Mouse (Mus musculus): ENCODE measurements around the gene Glg1.
A peak's percentile ranks its signal among the peaks of the same experiment; 100 is the strongest.
"Not testable (repeated sequence)": the region's sequence is repeated elsewhere in the genome, so short reads cannot be mapped to it uniquely, and the experiment has no call there.

Gene Glg1

DNA sequence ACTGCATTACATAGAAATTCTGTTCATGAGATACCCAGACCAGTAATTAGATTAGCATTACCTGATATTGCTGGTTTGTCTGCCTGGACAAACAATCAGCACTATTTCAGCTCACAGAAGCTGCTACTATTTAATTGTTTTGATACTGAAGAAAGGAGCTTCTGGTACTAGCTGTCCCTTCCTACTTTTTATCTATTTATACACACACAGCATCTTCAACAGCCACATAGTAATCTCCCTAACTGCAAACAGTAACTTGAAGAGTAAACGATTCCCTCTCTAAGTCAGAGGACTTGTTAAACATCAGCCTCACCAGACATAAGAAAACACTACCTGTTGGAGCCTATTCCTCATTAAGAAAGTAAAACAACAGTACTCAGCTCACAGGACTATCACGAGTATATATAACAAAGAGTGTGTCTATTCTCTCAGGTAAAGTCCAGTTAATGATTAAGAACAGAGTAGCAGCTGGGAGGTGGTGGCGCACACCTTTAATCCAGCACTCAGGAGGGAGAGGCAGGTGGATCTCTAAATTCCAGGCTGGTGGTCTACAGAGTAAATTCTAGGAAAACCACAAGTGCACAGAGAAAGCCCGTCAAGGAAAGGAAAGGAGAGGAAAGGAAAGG lies 6.4 kb downstream of the Glg1 start:
- no peak for DNase-seq (ENCODE audit: low read depth)

DNA sequence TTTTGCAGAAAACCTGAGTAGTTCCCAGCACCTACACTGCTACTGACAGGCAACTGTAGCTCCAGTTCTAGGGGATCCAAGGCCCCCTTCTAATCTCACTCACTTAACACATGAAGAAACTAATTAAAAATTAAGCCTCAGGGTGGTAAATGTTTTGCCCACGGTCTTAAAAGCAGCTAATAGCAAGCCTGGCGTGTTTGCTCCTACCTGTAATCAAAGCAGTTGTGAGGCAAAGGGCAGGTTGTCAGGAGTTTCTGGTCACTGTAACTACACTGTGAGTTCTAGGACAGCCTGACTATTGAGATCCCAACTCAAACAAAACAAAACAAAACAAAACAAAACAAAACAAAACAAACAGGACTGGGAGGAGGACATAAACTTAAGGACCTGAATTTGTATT lies 8.9 kb downstream of the Glg1 start:
- no peak for DNase-seq (ENCODE audit: low read depth)

DNA sequence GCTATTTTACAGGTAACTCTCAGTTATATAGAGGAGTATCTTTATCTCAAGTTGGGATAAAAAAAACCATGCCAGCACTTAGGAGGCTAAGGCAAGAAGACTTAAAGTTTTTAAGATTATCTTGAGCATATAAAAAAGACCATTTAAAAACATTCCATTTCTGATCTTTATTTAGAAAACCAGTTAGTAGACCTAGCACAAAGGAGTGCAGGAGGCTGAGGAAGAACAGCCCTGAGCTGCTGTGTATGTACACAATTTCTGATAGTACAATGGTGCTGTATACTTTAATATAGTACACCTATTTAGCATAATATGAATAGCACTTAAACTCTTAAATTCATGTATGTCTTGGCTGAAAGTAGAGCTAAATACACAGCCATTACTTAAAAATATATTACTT lies 10.9 kb downstream of the Glg1 start:
- DNase-seq (ENCODE audit: low read depth): no peak

DNA sequence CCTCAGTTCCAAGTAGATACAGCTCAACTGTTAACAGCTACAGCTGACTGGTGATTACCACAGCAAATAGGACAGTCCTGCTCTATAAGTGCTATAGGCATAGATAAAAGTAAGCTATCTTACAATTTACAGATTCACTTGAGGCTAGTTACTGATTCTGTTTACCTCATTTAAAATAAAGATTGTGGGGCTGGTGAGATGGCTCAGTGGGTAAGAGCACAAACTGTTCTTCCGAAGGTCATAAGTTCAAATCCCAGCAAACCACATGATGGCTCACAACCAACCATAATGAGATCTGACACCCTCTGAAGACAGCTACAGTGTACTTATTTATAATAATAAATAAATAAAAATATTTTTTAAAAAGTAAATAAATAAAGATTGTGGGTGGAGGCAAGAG lies 12.2 kb downstream of the Glg1 start:
- DNase-seq (ENCODE audit: low read depth): not testable (repeated sequence)

DNA sequence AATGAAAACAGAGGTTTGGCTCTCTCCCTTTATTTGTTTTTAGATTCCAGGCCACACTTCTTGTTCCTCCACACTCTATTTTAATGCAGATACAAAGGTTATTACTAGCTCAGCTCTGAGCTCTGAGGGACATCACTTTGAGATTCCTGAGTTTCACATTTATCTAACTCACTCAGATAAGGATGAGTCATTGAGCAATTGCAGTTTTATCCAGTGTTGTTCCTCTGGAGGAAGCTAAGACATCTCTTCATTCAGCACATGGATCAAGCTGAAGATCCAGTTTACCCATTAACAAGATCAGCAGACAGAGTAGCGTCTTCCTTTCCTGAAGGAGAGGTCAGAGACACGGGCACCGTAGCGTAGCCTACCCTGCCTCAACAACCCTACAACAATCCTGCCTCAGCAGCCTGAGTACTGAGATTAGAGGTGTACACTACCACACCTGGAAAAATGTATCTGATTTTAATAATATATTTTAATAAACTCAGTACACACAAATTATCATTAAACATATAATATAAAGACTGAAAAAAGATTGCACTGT lies 12.7 kb downstream of the Glg1 start:
- no peak for DNase-seq (ENCODE audit: low read depth)

DNA sequence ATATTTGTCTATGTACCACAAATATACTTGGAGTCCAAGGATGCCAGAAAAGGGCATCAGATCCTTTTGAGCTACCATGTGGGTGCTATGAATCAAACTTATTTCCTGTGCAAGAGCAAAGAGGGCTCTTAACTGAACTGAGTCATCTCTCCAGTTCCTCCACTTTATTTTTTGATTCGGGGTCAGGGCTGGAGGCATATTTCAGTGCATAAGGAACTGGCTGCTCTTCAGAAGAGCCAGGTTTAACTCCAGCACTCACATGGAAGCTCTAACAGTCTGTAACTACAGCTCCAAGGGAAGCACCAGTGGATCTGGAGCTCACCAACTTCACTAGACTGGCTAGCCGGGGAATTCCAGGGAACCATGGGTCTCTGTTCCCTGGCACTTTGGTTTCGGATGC lies 21.7 kb downstream of the Glg1 start:
- no peak for DNase-seq (ENCODE audit: low read depth)

DNA sequence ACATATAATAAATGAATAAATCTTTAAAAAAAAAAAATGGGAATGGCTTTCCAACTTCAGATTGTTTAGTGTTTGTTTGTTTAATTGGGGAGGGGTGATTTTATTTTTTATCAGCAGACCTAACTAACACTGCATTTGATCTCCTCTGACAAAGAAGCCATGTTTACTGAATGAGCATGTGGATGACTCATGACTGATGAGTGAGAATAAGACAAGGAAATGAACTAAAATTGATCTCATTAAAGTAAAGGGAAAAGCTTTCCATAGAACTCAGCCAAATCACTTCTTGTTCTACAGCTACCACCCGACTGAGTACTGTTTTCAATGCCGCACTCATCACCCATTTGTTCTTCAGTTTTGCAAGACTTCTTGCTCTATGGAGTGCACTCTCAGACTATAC lies 25.3 kb downstream of the Glg1 start:
- no peak for DNase-seq (ENCODE audit: low read depth)

DNA sequence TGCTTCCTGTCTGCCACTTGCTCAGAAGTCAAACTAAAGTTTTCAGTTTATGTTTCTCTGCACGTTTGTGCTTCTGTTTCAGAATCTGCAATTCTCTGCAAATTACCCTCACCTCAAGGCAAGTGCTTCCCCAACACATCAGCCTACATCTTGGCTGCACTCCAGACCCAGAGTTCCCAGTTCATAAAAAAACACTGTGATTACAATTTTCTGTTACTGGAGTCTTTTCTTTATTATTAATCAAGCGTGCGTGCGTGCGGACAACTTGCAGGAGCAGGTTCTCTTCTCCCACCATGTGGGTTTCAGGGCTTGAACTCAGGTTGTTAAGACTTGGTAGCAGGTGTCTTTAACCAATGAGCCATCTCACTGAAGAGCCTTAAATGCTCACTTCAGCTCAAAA lies 34.9 kb downstream of the Glg1 start:
- DNase-seq (ENCODE audit: low read depth): no peak

DNA sequence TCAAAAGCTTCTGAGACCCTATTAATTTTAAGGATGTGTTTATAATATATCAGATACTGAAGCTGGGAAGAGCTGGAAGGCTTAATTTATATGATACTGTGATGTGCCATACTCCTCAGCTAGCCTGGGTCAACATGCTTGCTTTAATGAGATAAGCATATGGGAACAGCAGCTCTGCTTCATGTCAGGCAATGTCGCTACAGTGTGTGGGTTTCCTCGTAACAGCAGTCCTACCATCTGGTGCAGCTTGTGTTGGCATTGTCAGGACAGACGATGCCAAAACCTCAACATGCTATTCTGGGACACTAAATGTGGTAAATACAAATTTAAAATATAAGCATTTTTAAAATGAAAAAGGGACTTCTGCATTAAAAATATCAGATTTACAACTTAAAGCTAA lies 40.9 kb downstream of the Glg1 start:
- no peak for DNase-seq (ENCODE audit: low read depth)

DNA sequence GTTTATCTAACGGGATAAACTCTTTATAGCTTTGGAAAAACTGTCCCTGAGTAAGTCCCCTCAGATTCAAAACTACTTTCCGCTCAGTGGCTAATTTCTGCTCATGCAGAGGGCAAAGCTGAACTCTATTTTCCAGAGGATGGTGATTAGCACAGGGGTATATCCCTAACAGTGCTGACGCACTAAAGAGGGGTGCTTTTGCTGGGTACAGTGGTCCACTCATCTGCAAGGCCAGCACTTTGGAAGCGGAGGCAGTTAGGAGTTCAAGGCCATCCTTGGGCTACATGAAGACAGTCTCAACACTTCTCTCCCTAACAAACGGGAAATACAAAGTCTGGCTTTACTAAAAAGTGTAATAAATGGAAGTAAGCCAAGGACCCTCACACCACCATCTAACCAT lies 45.6 kb downstream of the Glg1 start:
- no peak for DNase-seq (ENCODE audit: low read depth)

DNA sequence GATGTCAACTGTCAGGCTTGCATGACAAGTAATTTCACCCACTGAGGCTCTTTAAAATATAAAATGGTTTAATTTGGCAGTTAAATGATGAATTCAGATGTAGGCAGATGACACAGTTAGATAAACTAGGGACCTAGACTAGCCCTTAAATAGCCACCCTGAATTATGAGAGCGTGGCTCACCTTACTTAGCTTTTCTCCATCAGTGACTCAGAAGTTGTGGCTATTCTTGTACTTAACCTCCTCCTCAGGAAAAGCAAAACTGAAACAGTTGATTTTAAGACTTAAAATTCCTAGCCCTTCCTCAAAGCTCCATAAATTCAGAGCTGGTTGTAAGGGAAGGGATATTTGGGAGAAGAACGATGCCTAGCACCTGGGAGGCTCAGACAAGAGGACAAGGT lies 47.8 kb downstream of the Glg1 start:
- no peak for DNase-seq (ENCODE audit: low read depth)

DNA sequence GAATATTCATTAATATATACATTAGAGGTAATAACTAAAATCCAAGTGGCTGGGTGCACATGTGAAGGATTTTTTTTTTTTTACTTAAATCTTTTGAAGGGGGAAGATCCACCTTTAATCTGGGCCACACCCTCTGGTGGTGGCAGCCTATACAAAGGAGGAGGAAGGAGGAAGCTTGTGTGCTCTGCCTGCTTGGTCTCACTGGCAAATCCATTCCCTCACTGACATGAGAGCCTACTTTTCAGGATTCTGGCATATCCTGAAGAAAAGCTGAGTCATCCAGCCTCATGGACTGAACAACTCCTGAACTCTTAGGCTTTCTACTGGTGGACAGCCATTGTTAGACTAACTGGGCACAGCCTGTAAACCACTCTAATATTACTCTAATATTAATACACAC lies 49.1 kb downstream of the Glg1 start:
- no peak for DNase-seq (ENCODE audit: low read depth)

DNA sequence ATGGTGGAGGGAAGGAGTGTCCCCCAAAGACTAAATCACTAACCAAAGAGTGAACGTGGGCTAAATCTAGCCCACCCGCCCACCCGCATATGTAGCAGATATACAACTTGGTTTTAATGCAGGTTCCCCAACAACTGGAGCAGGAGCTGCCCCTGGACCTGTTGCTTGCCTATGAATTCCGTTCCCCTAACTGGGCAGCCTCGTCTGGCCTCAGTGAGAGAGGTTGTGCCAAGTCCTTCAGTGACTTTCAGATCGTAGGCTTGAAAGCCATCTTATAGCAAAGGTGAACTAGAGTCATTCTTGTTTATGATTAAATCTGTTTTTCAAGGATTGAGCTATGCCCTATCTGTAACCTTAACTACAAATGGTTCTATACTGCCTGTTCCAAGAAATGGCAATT lies 52.7 kb downstream of the Glg1 start:
- no peak for DNase-seq (ENCODE audit: low read depth)

DNA sequence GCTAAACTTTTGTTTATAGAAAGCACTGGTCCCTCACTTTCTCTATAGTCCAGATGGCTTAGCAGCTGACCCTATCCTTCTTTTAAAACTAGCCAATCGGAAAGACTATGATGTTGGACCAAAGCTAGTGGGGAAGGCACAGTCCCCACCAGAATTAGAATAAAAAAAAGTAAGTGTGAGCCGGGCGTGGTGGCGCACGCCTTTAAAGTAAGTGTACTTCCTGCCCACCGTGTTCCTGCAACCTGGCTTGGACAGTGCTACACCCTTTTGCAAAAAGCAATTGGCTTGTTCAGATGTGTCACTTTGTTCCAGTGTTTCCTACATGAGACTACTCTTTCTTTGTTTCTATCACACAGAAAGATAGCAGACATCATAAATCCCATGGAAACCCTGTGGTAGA lies 54.0 kb downstream of the Glg1 start:
- DNase-seq (ENCODE audit: low read depth): no peak

DNA sequence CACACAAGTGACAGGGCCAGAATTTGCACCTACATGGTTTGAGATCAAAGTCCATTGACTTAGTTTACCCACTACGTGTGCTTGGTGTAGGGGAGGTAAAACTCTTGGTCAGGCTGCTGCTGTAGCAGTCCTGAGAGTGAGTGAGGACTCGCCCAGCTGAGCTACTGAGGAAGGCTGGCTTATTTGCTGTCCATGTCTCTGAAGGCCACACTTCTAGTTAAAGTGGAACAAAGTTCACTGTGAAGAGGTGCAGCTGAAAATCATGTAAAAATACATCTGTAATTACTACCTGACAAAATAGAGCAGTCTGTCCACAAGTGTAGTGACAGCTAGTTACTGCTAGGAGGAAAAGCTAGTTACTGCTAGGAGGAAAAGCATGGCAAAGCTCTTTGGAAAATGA lies 55.7 kb downstream of the Glg1 start:
- no peak for DNase-seq (ENCODE audit: low read depth)

DNA sequence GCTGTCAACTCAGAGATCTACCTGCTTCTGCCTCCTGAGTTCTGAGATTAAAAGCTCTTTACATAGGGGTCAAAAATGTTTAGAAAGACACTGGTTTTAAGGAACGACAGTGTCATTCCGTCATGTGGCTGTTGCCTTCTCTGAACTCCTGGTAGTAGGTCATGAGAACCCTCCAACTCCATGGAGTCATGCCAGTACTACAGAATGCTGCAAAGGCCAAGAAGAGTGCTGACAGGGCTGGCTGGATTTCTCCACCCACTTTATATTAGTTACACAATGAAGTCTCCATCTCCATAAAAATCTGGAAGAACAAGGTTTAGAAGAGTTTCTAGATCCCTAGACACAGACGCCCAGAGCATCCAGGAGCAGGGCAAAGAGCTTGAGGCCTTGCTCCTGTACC lies 61.0 kb downstream of the Glg1 start:
- DNase-seq (ENCODE audit: low read depth): no peak

DNA sequence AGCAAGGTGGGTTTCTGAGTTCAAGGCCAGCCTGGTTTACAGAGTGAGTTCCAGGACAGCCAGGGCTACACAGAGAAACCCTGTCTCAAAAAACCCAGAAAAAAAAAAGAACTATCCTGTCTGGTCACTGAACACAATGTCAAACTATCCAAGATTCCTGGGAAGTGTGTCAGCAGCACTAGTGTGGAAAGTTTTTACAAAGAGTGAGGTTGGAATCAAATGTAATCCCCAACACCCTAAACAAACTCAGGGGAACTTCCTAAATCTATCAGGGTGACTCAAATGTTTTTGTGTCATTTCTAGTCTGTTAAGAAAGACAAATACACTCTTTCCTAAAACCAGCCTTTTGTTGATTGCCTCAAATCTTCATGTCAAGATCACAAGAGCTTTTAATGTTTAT lies 62.8 kb downstream of the Glg1 start:
- DNase-seq (ENCODE audit: low read depth): no peak

DNA sequence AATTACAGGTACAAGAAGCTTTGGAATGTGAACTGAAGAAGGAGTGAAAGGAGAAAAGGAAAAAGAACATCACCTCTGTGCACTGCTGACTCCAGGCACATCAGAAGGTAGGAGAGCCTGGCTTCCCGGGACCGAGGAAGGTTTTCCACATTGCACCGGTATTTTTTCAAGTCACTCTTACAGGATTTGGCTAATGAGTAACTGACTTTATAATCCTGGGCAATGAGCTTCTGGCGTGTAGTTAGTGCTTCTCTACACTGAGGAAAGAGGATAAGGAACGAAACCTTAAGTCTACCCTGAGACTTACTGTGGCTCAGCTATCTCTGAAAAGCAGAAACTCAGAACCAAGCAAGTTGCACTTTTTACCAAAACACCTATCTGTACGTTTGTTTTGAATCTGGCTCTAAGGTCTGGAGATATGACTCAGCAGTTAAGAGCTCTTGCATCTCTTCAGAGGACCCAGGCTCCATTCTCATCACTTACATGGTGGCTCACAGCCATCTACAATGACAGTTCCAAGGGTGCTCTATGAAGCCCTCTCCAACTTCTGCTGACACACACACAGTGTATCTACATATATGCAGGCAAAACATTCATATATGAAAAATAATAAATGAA lies 70.3 kb downstream of the Glg1 start:
- no peak for DNase-seq (ENCODE audit: low read depth)

DNA sequence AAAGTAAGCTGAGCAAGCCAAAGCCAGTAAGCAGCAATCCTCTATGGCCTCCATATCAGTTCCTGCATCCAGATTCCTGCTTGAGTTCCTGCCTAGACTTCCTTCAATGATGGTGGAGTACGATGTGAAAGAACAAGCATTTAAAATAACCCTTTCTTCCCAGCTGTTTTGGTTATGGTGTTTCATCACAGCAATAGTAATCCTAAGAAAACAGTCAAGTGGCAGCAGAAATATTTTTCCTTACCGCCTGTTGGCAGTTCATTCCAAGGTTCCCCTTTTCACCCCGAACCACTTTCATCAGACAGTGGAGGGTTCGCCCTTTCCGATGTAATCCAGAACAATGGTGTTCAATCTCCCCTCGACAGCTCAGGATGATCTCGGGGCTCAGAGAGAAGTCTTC lies 71.5 kb downstream of the Glg1 start:
- no peak for DNase-seq (ENCODE audit: low read depth)

DNA sequence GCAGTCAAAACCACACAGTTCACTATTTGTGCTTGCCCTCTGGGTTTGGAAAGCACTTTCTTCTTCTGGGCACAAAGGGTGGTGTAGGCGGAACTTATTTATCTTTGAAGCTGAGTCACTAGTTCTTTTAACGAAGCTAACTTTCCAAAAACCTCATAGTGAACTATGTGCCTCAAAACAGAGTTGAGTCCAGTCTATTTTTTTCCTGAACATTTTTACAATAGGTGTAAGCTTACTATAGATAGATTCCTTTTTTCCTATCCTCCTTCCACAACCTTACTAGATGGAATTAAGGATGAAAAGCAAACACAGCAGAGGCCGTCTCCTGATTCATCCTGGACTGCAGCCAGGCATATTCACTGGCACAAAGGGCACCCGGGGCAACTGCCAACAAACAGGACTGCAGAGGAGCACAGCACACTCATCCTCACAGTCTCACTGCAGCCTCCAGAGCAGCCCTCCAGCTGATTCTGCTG lies 73.5 kb downstream of the Glg1 start:
- no peak for DNase-seq (ENCODE audit: low read depth)

DNA sequence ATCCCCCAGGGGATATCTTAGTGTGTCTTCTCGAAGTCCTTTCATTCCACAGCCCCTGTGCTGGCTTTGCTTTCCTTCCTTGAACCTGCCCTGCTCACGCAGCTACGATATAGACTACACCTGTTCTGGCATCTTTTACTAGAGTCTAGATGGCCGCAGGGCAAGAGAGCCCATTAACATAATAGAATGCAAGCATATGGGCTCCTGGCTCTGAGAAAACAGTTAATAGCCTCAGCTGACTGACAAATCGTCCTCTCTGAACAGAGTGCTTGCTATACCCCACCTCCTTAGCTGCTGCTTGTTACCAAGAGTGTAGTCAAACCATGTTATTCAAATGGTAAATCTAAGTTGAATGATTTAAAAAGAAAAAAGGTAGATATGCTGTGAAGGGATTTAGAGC lies 87.4 kb downstream of the Glg1 start:
- DNase-seq (ENCODE audit: low read depth): no peak

DNA sequence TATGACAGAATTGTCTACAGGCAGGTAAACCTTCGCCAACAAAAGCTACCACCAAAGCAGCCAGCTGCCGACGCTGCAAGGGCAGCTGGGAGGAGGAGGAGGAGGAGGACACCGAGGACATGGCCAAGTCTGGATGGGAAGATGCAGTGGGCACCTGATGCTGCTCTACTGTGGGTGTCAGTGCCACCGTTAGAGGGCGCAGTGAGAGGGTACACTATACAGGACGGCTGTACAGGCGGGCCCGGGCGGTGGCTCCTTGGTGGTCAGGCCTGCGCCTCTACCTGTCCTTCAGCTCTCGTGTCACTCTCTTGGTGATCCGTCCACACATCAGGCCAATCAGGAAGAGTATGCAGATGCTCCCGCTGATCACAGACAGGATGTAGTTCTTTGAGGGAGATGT lies 101.4 kb downstream of the Glg1 start:
- DNase-seq (ENCODE audit: low read depth): peak; percentile 56

DNA sequence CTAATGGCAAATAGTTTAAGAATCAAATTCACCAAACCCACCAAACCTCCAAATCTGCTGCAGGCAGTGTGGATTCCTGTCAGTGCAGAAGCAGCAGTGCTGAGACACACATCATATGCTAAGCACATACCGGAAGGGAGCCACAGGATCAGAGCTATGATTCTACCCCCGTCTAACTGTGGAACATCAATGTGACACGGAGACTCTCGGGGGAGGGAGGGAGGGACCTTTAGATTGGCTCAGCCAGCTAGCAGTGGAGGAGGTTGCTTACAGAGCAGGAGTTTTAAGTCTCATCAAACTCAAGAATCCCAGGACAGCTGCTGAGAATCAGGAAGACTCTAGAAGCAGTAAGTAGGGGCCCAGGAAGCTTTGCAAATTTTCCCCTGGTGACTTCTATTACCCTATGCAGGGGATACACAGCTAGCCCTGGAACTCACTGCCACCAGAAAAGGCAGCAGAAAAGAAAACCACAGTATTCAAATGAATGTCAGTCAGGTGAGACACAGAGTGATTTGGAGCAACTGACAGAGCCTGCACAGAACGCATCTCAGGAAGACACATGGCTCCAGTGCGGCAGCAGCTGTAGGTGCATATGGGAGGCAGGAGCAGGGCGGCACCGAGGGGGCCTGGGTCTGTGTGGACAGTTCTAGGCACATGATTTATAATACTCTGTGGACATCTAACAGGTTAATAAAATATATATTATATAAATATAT lies 103.1 kb downstream of the Glg1 start:
- DNase-seq (ENCODE audit: low read depth): no peak
